Mouse (Mus musculus) lung, postnatal 0 days (tissue): ENCODE results near the gene Xntrpc. TPM values are rescaled to one million over a fixed set of nuclear protein-coding genes. Genes with fewer than 3 reads are reported as not detected.

Experiments
- ATAC-seq: fragments of 200-750 bp; cut with Nextera tagmentation; 2 replicates; pipeline ENCODE4 v1.8.0; 2017; ENCODE audit warnings: moderate library complexity
- DNase-seq: peaks from one replicate; pipeline ENCODE4 v3.0.0-alpha.2; 2016; ENCODE audit warnings: low spot score
- H3K27ac ChIP-seq: fragments of 300-500 bp; sonication (generic); 2 replicates; pipeline ENCODE4 v1.5.1; 2014; ENCODE audit warnings: antibody characterized with exemption, mild to moderate bottlenecking, low read length, mixed read lengths
- H3K27me3 ChIP-seq: fragments of 300-500 bp; sonication (generic); replicated peaks from 2 replicates; pipeline ENCODE4 v1.6.1; 2014; ENCODE audit warnings: low read length, mixed read lengths; ENCODE audit not compliant: insufficient read depth
- H3K36me3 ChIP-seq: fragments of 300-500 bp; sonication (generic); 2 replicates; pipeline ENCODE4 v1.6.1; 2014; ENCODE audit warnings: low read length, mixed read lengths; ENCODE audit not compliant: insufficient read depth
- H3K4me1 ChIP-seq: fragments of 300-500 bp; sonication (generic); 2 replicates; pipeline ENCODE4 v1.6.1; 2014; ENCODE audit warnings: antibody characterized with exemption, low read depth, low read length, mixed read lengths; ENCODE audit not compliant: insufficient read depth
- H3K4me2 ChIP-seq: fragments of 300-500 bp; sonication (generic); replicated peaks from 2 replicates; pipeline ENCODE4 v1.6.1; 2014; ENCODE audit warnings: low read depth, mild to moderate bottlenecking, low read length, moderate library complexity, mixed read lengths
- H3K4me3 ChIP-seq: fragments of 300-500 bp; sonication (generic); 2 replicates; pipeline ENCODE4 v1.5.1; 2014; ENCODE audit warnings: low read depth, low read length
- H3K9ac ChIP-seq: fragments of 300-500 bp; sonication (generic); replicated peaks from 2 replicates; pipeline ENCODE4 v1.6.1; 2014; ENCODE audit warnings: low read depth, mild to moderate bottlenecking
- H3K9me3 ChIP-seq: fragments of 300-500 bp; sonication (generic); 2 replicates; pipeline ENCODE4 v1.6.1; 2016; ENCODE audit warnings: low read length, mixed read lengths
- CTCF ChIP-seq: IDR thresholded peaks from 2 replicates; pipeline ENCODE4 v1.5.1; 2016; ENCODE audit warnings: antibody characterized with exemption, mild to moderate bottlenecking
- EP300 ChIP-seq: IDR thresholded peaks from 2 replicates; pipeline ENCODE4 v1.6.1; 2016; ENCODE audit warnings: antibody characterized with exemption, mild to moderate bottlenecking, control low read depth
- WGBS: fragments of 180-500 bp; shearing (Covaris S2); extraction: QIAGEN DNeasy Blood & Tissue Kit; methylation state at CpG from one replicate; pipeline ENCODE4 v1.1.7; 2014; 5-methylcytosine and 5-hydroxymethylcytosine counted together
- polyA plus RNA-seq: library from polyadenylated mRNA; unstranded; fragments of >200 nt; fragmentation: Nextera tagmentation; extraction: Ambion mirVana; gene quantifications from 2 replicates; pipeline ENCODE4 v1.2.1, GENCODE M21; 2015

Gene Xntrpc
- polyA plus RNA-seq, 1 experiment from 2014 or later = 0.29 TPM

DNA sequence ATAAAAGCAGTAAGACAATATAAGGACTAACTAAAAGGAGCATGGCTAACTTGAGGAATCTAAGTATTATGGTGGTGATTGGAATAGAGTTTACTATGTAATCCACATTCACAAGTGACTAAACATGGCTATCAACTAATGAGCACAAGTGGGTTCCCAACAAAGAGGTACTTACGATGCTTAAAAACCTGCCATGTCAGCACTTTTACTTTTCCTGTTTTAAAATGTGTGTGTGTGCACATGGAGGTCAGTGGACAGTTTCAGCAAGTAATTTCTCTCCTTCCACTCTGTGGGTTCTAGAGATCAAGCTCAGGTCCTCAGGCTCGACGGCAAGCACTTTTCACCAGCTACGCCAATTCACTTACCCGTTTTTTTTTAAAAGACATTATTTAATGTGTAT is 72.4 kb downstream of the Xntrpc start:
- H3K4me1 ChIP-seq = no peaks in the 10 kb centered on the region
- H3K4me2 ChIP-seq = no peak overlapping the region
- ATAC-seq (no peak), DNase-seq (no peak)
- TF ChIP-seq CTCF = no peak
- TF ChIP-seq EP300 = no peak
- WGBS = 96% methylated on average over 5 of the region's 5 CpGs
- no peaks in the 10 kb centered on the region for H3K9me3 ChIP-seq
- no peak overlapping the region for H3K4me3 ChIP-seq
- peaks cover 39% of the 10 kb centered on the region for H3K36me3 ChIP-seq
- no peak overlapping the region for H3K9ac ChIP-seq
- no peak overlapping the region for H3K27ac ChIP-seq
- H3K27me3 ChIP-seq = no peaks in the 10 kb centered on the region

Other genes with a start within 250 kb of the Xntrpc start
- not detected in 2 replicates for gene Phox2a, start 247.4 kb upstream of the Xntrpc start, polyA plus RNA-seq
- gene Inppl1, start 227.5 kb upstream of the Xntrpc start, polyA plus RNA-seq = 24.2 and 33.8 TPM in 2 replicates
- 0.73 and 0.81 TPM in 2 replicates for gene Folr2, start 208.5 kb upstream of the Xntrpc start, polyA plus RNA-seq
- 26.0 and 28.8 TPM in 2 replicates for gene Anapc15, start 202.0 kb upstream of the Xntrpc start, polyA plus RNA-seq
- 0.95 and 2.4 TPM in 2 replicates for gene Folr1, start 194.9 kb upstream of the Xntrpc start, polyA plus RNA-seq
- gene Lamtor1, start 159.8 kb upstream of the Xntrpc start, polyA plus RNA-seq = 131 and 153 TPM in 2 replicates
- gene Tomt, start 159.4 kb upstream of the Xntrpc start, polyA plus RNA-seq = 0.05 and 0.17 TPM in 2 replicates
- 41.5 and 46.1 TPM in 2 replicates for gene Lrrc51, start 131.8 kb upstream of the Xntrpc start, polyA plus RNA-seq
- 31.6 and 38.0 TPM in 2 replicates for gene Numa1, start 131.6 kb upstream of the Xntrpc start, polyA plus RNA-seq
- 2.2 and 2.5 TPM in 2 replicates for gene Il18bp, start 47.0 kb upstream of the Xntrpc start, polyA plus RNA-seq
- gene Rnf121, start 244 bp upstream of the Xntrpc start, polyA plus RNA-seq = 16.2 and 18.2 TPM in 2 replicates
- 6.2 and 7.8 TPM in 2 replicates for gene Xndc1, start 202 bp upstream of the Xntrpc start, polyA plus RNA-seq
- not detected in 2 replicates for gene Trpc2, start 17.4 kb downstream of the Xntrpc start, polyA plus RNA-seq
- 0.14 and 0.23 TPM in 2 replicates for gene Art1, start 36.0 kb downstream of the Xntrpc start, polyA plus RNA-seq
- 0.38 and 0.68 TPM in 2 replicates for gene Art5, start 43.8 kb downstream of the Xntrpc start, polyA plus RNA-seq
- 0.36 and 1.1 TPM in 2 replicates for gene Chrna10, start 51.1 kb downstream of the Xntrpc start, polyA plus RNA-seq
- 15.5 and 17.0 TPM in 2 replicates for gene Nup98, start 144.5 kb downstream of the Xntrpc start, polyA plus RNA-seq
- gene Pgap2, start 144.5 kb downstream of the Xntrpc start, polyA plus RNA-seq = 109 and 137 TPM in 2 replicates
- gene Rhog, start 190.3 kb downstream of the Xntrpc start, polyA plus RNA-seq = 133 and 141 TPM in 2 replicates
- 18.6 and 19.1 TPM in 2 replicates for gene Stim1, start 202.1 kb downstream of the Xntrpc start, polyA plus RNA-seq